Mouse (Mus musculus): Measurements from ENCODE around the gene Dact3.

Gene Dact3

GRCm38 (mm10) chr7:16875310-16875325, at the start of gene Dact3:
TSS of gene Dact3 (plus strand) at chr7:16875317.
- no peak for DNase-seq (ENCODE audit: low spot score)

- DNase-seq (ENCODE audit: low spot score) = no peak
Measured at GRCm38 (mm10) chr7:16825785-16826184, 49.3 kb upstream of the Dact3 start.

DNA sequence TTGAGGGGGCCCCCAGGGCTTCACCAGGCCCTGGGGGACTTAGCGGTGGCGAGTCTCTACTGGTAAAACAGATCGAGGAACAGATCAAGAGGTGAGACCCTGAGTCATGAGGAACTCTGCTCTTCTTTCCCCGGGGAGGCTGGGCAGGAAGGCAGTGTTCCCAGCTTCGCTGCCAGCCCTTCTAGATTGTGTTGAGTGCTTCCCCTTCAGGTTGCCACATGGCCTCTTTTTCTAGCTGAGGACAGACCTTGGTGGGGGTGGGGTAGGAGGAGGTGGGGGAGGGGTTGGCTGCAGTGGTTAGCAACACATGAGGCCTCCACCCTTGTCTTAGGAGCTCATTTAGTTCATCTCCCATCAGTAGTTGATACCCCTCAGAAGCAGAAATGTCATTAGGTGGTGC, 48.5 kb upstream of the Dact3 start:
- no peak for DNase-seq (ENCODE audit: low spot score)

- no peak for DNase-seq (ENCODE audit: low spot score)
Measured at GRCm38 (mm10) chr7:16827274-16827673, 47.8 kb upstream of the Dact3 start.

GRCm38 (mm10) chr7:16830449-16830848, 44.7 kb upstream of the Dact3 start:
- no peak for DNase-seq (ENCODE audit: low spot score)

GRCm38 (mm10) chr7:16837916-16838803, 37.0 kb upstream of the Dact3 start:
- no peak for DNase-seq (ENCODE audit: low spot score)

DNA sequence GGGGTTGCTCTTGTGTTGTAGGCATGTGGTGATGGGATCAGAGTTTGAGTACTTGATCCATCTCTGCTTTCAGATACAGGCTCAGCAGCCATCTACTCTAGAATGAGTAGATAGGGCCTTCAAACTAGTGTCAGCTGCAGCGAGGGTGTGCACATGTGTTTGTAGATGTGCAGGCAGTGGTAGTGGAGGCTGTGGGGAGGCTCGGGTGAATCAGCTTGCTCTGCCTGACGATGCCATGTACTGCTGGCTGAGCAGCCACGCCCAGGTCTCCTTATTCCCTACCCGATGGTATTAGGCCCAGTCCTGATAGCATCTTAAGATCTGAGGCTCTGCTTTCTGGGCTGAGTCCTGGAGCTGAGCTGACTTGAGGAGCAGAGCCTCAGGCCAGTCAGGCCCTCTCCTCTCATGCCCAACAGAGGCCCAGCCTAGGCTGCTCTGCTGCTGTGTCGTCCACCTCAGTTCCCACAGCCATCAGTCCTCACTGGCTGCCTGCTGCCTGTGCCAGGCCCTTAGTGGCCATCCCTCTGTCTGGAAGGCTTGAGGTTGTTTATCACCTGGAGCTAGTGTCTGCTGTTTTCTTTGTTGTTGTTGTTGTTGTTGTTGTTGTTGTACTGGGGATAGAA, 36.2 kb upstream of the Dact3 start:
- DNase-seq (ENCODE audit: low spot score) = no peak

GRCm38 (mm10) chr7:16839427-16840108, 35.5 kb upstream of the Dact3 start:
- no peak for DNase-seq (ENCODE audit: low spot score)

GRCm38 (mm10) chr7:16840109-16840491, 35.0 kb upstream of the Dact3 start:
- DNase-seq (ENCODE audit: low spot score) = no peak

- no peak for DNase-seq (ENCODE audit: low spot score)
Measured at GRCm38 (mm10) chr7:16841078-16841477, 34.0 kb upstream of the Dact3 start.

DNA sequence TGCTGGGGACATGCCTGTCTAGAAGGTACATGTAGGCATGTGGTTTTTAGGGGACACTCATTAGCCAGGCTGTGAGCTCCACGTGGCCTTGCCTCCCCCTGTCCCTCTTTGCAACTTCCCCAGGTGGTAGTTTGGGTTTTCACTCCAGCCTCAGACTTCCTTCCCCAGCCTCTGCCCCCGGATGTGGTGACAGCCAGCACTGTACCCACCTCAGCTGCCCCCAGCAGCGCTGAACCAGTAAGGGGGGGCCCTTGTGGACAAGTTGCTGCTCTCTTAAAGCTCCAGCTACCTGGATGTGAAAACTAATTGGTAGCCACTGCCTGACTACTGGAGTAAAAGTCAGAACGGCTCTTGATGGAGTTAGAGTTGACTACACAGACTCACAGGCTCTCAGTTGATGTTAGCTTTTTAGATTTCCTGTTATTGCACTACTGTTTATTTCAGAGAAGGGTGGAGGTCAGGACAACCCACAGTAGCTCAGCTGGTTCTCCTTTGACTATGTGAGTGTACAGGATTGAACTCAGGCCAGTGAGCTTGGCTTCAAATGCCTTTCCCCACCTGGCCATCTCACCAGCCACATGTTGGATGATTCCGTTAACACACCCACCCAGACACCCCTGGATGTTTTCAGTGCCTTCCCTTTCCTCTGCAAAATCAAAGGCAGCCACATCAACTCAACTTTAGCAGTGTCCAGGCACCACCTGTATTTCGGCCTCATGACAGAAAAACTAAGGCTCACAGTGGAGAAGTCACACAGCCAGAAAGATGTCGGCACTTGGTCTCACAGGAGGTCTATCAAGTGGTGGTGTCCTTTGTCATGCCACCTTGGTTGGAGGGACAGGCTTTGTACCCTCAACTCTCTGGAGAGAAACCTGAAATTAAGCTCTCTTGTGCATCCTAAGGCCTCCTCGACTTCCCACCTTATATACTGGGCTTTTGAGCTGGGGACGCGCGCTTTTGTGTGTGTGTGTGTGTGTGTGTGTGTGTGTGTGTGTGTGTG, 33.3 kb upstream of the Dact3 start:
- DNase-seq (ENCODE audit: low spot score) = no peak

- DNase-seq (ENCODE audit: low spot score) = peak; percentile 88
Measured at GRCm38 (mm10) chr7:16842645-16843063, 32.5 kb upstream of the Dact3 start, which contains the start of gene Prkd2. TSS of gene Prkd2 (plus strand) at chr7:16842902.

GRCm38 (mm10) chr7:16843441-16844171, 31.5 kb upstream of the Dact3 start:
- no peak for DNase-seq (ENCODE audit: low spot score)

DNA sequence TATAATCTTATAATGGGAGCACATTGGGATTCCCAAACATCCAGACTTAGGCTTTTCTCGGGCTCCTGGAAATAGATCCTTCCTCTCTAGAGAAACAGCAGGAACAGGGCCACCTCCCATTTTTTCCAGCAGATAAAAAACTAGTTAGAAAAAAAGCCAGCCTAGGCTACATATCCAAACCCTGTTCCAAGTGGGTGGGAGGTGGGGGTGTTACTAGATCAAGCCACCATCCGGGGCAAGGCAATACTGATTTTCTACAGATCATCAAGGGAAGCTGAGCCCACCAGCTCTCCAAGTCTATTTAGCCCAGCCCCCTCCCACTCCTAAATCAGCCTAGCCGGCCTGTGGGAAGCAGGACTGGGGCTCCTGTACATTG, 30.4 kb upstream of the Dact3 start:
- no peak for DNase-seq (ENCODE audit: low spot score)

- DNase-seq (ENCODE audit: low spot score) = no peak
Measured at GRCm38 (mm10) chr7:16845072-16845819, 29.9 kb upstream of the Dact3 start.

DNA sequence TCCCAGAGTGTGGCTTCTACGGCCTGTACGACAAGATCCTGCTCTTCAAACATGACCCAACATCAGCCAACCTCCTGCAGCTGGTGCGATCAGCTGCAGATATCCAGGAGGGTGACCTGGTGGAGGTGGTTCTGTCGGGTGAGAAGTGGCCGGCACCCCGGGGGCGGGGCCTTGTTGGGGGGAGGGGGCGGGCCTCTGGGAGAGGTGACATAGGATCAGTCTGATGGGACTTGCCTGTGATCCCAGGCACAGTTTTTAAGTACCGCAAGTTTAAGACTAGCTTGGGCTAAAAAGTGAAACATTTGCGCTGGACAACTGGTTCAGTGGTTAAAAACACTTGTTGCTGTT, 29.3 kb upstream of the Dact3 start:
- DNase-seq (ENCODE audit: low spot score) = no peak

DNA sequence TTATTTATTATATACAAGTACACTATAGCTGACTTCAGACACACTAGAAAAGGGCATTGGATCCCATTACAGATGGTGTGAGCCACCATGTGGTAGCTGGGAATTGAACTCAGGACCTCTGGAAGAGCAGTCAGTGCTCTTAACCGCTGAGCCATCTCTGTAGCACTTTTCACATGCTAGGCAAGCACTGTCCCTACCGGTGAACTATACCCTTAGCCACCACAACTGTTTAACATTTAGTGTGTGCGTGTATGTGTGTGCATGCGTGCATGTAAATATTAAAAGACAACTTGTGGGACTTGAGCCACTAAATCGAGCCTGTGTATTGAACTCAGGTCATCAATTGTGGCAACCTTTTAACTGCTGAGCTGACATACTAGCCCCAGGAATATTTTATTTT, 28.3 kb upstream of the Dact3 start:
- DNase-seq (ENCODE audit: low spot score) = no peak

GRCm38 (mm10) chr7:16847507-16847906, 27.6 kb upstream of the Dact3 start:
- DNase-seq (ENCODE audit: low spot score) = no peak

DNA sequence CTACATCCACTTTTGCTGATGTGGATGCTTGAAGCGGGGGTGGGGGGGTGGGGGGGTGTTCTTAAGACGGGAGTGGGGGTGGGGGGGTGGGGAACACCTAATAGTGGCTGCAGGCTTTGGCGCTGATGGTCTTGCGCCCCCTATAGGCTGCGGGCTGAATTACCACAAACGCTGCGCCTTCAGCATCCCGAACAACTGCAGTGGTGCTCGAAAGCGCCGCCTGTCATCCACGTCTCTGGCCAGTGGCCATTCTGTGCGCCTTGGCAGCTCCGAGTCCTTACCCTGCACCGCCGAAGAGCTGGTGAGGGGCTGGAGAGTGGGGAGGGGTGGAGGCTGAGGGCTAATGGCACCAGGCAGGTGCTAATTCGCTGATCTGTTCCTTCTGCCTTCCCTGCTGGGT, 26.5 kb upstream of the Dact3 start:
- peak; percentile 42 for DNase-seq (ENCODE audit: low spot score)

DNA sequence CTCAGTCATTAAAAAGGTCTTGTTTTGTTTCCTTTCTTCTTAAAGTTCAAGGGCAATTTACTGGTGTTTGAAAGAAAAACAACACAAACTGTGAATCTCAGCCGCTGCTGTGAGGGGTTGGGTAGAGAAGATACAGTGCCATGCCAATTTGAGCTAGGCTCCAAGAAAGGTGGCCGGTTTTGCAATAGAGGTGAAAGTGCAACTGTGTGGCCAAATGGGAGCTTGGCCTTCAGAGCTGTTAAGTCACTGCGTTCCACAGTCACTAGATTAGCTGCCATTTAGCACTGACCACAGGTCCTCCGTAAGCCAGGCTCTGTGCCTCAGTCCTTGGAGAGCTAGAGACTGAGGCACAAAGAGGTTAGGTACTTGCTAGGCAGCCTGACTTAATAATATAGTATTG, 23.5 kb upstream of the Dact3 start:
- DNase-seq (ENCODE audit: low spot score) = no peak

- DNase-seq (ENCODE audit: low spot score) = no peak
Measured at GRCm38 (mm10) chr7:16853302-16853831, 21.8 kb upstream of the Dact3 start.
